Mouse (Mus musculus) kidney, embryonic 16.5 days (tissue): ENCODE results near the gene Sun2. TPM values are rescaled to one million over a fixed set of nuclear protein-coding genes. Genes with fewer than 3 reads are reported as not detected.

Experiments
- ATAC-seq: fragments of 200-750 bp; cut with Nextera tagmentation; 2 replicates; pipeline ENCODE4 v1.8.0; 2017; ENCODE audit warnings: moderate TSS enrichment; ENCODE audit not compliant: low FRiP score, low TSS enrichment
- H3K27ac ChIP-seq: fragments of 300-500 bp; sonication (generic); 2 replicates; pipeline ENCODE4 v1.5.1; 2014; ENCODE audit warnings: low read length
- H3K27me3 ChIP-seq: fragments of 300-500 bp; sonication (generic); 2 replicates; pipeline ENCODE4 v1.6.1; 2014; ENCODE audit warnings: low read length, control low read depth, mixed read lengths; ENCODE audit not compliant: insufficient read depth
- H3K36me3 ChIP-seq: fragments of 300-500 bp; sonication (generic); 2 replicates; pipeline ENCODE4 v1.6.1; 2014; ENCODE audit warnings: low read length, control low read depth, mixed read lengths; ENCODE audit not compliant: insufficient read depth
- H3K4me1 ChIP-seq: fragments of 300-500 bp; sonication (generic); 2 replicates; pipeline ENCODE4 v1.6.1; 2014; ENCODE audit warnings: low read length, control low read depth, mixed read lengths; ENCODE audit not compliant: insufficient read depth
- H3K4me2 ChIP-seq: fragments of 300-500 bp; sonication (generic); replicated peaks from 2 replicates; pipeline ENCODE4 v1.6.1; 2014; ENCODE audit warnings: low read depth, low read length
- H3K4me3 ChIP-seq: fragments of 300-500 bp; sonication (generic); 2 replicates; pipeline ENCODE4 v1.5.1; 2014; ENCODE audit warnings: mild to moderate bottlenecking, low read length
- H3K9ac ChIP-seq: fragments of 300-500 bp; sonication (generic); replicated peaks from 2 replicates; pipeline ENCODE4 v1.6.1; 2014; ENCODE audit warnings: low read length
- H3K9me3 ChIP-seq: fragments of 300-500 bp; sonication (generic); 2 replicates; pipeline ENCODE4 v1.6.1; 2016; ENCODE audit warnings: low read length, control low read depth
- WGBS: fragments of 180-500 bp; shearing (Covaris S2); extraction: QIAGEN DNeasy Blood & Tissue Kit; methylation state at CpG from one replicate; pipeline ENCODE4 v1.1.7; 2014; 5-methylcytosine and 5-hydroxymethylcytosine counted together
- polyA plus RNA-seq: library from polyadenylated mRNA; unstranded; fragments of >200 nt; fragmentation: Nextera tagmentation; extraction: Ambion mirVana; gene quantifications from 2 replicates; pipeline ENCODE4 v1.2.1, GENCODE M21; 2015

Sun2 gene
- polyA plus RNA-seq, 1 experiment from 2014 or later: 5.7 TPM

DNA sequence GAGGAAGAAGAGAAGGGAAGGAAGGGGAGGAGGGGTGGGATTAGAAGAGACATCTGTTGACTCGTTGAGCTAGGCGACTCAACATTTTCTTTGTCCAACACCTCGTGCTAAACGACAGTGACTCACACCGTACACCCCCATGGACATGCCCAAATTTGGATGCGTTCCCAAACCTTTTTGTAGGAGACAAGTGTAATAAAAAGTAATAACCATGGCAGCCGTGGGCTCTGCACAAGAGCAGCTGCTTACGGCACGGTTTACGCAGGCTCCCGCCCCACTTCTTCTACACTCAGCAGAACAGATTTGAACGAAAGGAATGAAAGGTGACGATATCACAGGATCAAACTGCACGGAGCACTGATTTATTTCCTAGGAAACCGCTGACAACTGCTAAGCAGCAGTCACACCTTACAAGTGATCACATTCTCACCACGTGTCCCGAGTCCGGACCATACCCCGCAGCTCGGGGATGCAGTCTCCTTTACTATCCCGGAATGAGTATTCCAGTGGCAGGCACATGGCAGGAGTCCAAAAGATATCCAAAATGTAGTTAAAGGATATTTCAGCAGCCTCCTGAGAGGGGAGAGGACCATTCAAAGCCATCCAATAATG lies 28.4 kb upstream of the Sun2 start:
- Histone ChIP-seq H3K27me3 (no peaks in the 10 kb centered on the region), H3K27ac (no peak overlapping the region), H3K4me3 (no peak overlapping the region), H3K9ac (no peak overlapping the region), H3K4me1 (peaks cover 16% of the 10 kb centered on the region), H3K36me3 (no peaks in the 10 kb centered on the region), H3K9me3 (no peaks in the 10 kb centered on the region), H3K4me2 (no peak overlapping the region)
- WGBS: 39% methylated on average over 21 of the region's 21 CpGs
- no peak for ATAC-seq

DNA sequence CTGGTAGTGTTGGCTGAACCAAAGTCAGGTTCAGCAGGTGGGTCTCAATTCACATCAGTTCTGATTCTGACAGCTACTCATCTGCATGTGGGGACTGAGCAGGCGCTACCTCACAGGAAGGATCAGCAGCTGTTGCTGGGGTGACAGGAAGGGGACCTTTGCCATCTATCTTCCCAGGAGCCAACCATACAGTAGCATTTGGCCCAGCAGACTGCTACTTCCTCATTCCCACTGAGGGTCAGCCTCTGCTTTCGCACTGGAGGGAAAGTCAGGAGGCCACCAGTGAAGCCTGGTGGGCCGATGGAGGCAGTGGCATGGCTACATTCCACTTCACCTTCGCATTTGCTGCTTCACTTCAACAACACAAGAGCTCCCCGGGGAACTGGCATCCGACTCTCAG lies 26.0 kb upstream of the Sun2 start:
- Histone ChIP-seq H3K4me3 (no peak overlapping the region), H3K4me2 (no peak overlapping the region), H3K4me1 (peaks cover 6% of the 10 kb centered on the region), H3K9ac (no peak overlapping the region), H3K27me3 (no peaks in the 10 kb centered on the region), H3K36me3 (peaks cover 9% of the 10 kb centered on the region; the same call in 1 of the 2 replicates), H3K9me3 (no peaks in the 10 kb centered on the region), H3K27ac (no peak overlapping the region)
- WGBS: 68% methylated on average over 6 of the region's 6 CpGs
- ATAC-seq: no peak

DNA sequence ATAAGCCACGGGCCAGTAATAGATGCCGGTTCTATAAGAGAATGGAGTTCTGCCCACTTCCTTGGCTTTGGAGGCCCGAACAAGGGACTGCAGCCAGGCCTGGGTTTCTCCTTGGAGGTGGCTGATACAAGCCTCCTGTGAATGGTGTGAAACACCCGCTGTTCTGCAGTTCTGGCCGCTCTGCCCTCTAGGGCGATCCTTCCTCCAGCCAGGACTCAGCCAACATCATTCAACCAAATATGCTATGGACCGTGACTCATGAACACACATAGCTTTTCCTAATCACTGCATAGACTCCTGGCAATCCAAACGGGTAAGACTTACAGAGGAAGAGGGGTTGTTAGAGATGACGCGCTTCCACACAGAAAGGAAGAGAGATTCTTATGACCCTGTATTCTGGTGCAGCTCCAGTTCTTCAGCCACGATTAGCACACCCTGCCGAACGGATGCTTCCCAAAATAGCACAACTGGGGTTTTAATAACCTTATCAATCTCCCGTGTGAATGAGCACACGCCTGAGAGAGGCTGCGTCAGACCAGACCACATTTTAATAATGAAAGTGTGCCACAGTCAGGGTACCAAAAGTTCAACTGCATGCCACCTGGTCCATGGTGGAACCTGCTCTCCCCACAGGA lies 25.1 kb upstream of the Sun2 start:
- H3K4me1 ChIP-seq: 0 out of 2 replicates have a peak, but pooled peaks cover 3% of the 10 kb centered on the region
- H3K27me3 ChIP-seq: no peaks in the 10 kb centered on the region
- no peak overlapping the region for H3K4me3 ChIP-seq
- H3K4me2 ChIP-seq: no peak overlapping the region
- no peak overlapping the region for H3K9ac ChIP-seq
- H3K9me3 ChIP-seq: no peaks in the 10 kb centered on the region
- ATAC-seq: no peak
- no peak overlapping the region for H3K27ac ChIP-seq
- peaks cover 17% of the 10 kb centered on the region for H3K36me3 ChIP-seq
- 79% methylated on average over 16 of the region's 16 CpGs for WGBS

GRCm38 (mm10) chr15:79766586-79767071 lies 24.3 kb upstream of the Sun2 start:
- no peaks in the 10 kb centered on the region for H3K27me3 ChIP-seq
- H3K4me1 ChIP-seq: 0 out of 2 replicates have a peak, but pooled peaks cover 3% of the 10 kb centered on the region
- WGBS: 84% methylated on average over 10 of the region's 10 CpGs
- H3K9me3 ChIP-seq: no peaks in the 10 kb centered on the region
- H3K27ac ChIP-seq: no peak overlapping the region
- H3K9ac ChIP-seq: no peak overlapping the region
- H3K4me2 ChIP-seq: no peak overlapping the region
- no peak for ATAC-seq
- H3K36me3 ChIP-seq: peaks cover 24% of the 10 kb centered on the region
- H3K4me3 ChIP-seq: no peak overlapping the region

DNA sequence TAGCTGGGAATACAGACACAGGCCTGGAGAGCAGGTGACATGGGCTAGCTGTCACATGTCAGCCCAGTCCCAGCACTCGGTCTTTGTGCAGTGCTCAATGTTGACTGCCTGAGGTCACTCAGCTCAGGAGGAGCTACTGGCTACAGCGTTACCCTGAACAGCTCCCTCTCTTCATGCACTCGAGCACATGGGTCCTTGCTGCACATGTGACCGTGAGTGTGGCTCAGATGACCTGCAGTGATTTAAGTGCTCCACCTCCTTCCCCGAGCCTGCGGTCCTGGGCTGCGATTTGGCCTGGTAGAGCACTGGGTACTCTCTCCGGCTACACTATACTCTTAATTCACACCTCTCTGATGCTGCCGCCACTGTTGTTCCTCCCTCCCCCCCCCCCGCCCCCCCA lies 23.8 kb upstream of the Sun2 start:
- Histone ChIP-seq H3K27ac (no peak overlapping the region), H3K27me3 (no peaks in the 10 kb centered on the region), H3K36me3 (peaks cover 25% of the 10 kb centered on the region), H3K4me3 (no peak overlapping the region), H3K9me3 (no peaks in the 10 kb centered on the region), H3K4me2 (no peak overlapping the region), H3K9ac (no peak overlapping the region), H3K4me1 (0 out of 2 replicates have a peak, but pooled peaks cover 3% of the 10 kb centered on the region)
- WGBS: 25% methylated on average over 8 of the region's 10 CpGs
- no peak for ATAC-seq

GRCm38 (mm10) chr15:79765361-79765760 lies 23.0 kb upstream of the Sun2 start:
- no peak overlapping the region for H3K4me2 ChIP-seq
- ATAC-seq: no peak
- no peaks in the 10 kb centered on the region for H3K27me3 ChIP-seq
- H3K4me3 ChIP-seq: no peak overlapping the region
- peaks cover 25% of the 10 kb centered on the region for H3K36me3 ChIP-seq
- no peak overlapping the region for H3K9ac ChIP-seq
- no peak overlapping the region for H3K27ac ChIP-seq
- H3K4me1 ChIP-seq: 0 out of 2 replicates have a peak, but pooled peaks cover 3% of the 10 kb centered on the region
- H3K9me3 ChIP-seq: no peaks in the 10 kb centered on the region
- 83% methylated on average over 2 of the region's 2 CpGs for WGBS

GRCm38 (mm10) chr15:79764539-79765267 lies 22.4 kb upstream of the Sun2 start:
- no peaks in the 10 kb centered on the region for H3K9me3 ChIP-seq
- H3K4me1 ChIP-seq: 0 out of 2 replicates have a peak, but pooled peaks cover 3% of the 10 kb centered on the region
- no peak for ATAC-seq
- H3K4me2 ChIP-seq: no peak overlapping the region
- no peak overlapping the region for H3K27ac ChIP-seq
- no peak overlapping the region for H3K4me3 ChIP-seq
- H3K36me3 ChIP-seq: peaks cover 25% of the 10 kb centered on the region
- no peaks in the 10 kb centered on the region for H3K27me3 ChIP-seq
- H3K9ac ChIP-seq: no peak overlapping the region
- 75% methylated on average over 11 of the region's 11 CpGs for WGBS

GRCm38 (mm10) chr15:79763601-79764246 lies 21.4 kb upstream of the Sun2 start:
- no peaks in the 10 kb centered on the region for H3K27me3 ChIP-seq
- no peak overlapping the region for H3K4me2 ChIP-seq
- peak; percentile 37; the same call in 1 of the 2 replicates for ATAC-seq
- no peak overlapping the region for H3K27ac ChIP-seq
- no peak overlapping the region for H3K9ac ChIP-seq
- H3K9me3 ChIP-seq: no peaks in the 10 kb centered on the region
- 0 out of 2 replicates have a peak, but pooled peaks cover 3% of the 10 kb centered on the region for H3K4me1 ChIP-seq
- 68% methylated on average over 7 of the region's 7 CpGs for WGBS
- peaks cover 25% of the 10 kb centered on the region for H3K36me3 ChIP-seq
- no peak overlapping the region for H3K4me3 ChIP-seq

- Histone ChIP-seq H3K9me3 (no peaks in the 10 kb centered on the region), H3K4me2 (no peak overlapping the region)
- 92% methylated on average over 9 of the region's 9 CpGs for WGBS
Measured at GRCm38 (mm10) chr15:79763001-79763400, 20.7 kb upstream of the Sun2 start.

More at GRCm38 (mm10) chr15:79763001-79763400, 20.7 kb upstream of the Sun2 start:
- H3K9ac ChIP-seq: no peak overlapping the region
- no peak for ATAC-seq
- 0 out of 2 replicates have a peak, but pooled peaks cover 3% of the 10 kb centered on the region for H3K4me1 ChIP-seq
- H3K36me3 ChIP-seq: peaks cover 25% of the 10 kb centered on the region
- H3K27me3 ChIP-seq: no peaks in the 10 kb centered on the region
- H3K27ac ChIP-seq: no peak overlapping the region
- no peak overlapping the region for H3K4me3 ChIP-seq
